Mouse (Mus musculus) stomach, postnatal 0 days (tissue): ENCODE results near the gene Rpl15.

ENCODE experiments used
- CTCF ChIP-seq: IDR thresholded peaks from 2 replicates; pipeline ENCODE4 v1.5.1; 2016; ENCODE audit warnings: antibody characterized with exemption, low read depth, mild to moderate bottlenecking, moderate library complexity
- EP300 ChIP-seq: optimal IDR thresholded peaks from 2 replicates; pipeline ENCODE3; 2016; ENCODE audit warnings: antibody characterized with exemption

DNA sequence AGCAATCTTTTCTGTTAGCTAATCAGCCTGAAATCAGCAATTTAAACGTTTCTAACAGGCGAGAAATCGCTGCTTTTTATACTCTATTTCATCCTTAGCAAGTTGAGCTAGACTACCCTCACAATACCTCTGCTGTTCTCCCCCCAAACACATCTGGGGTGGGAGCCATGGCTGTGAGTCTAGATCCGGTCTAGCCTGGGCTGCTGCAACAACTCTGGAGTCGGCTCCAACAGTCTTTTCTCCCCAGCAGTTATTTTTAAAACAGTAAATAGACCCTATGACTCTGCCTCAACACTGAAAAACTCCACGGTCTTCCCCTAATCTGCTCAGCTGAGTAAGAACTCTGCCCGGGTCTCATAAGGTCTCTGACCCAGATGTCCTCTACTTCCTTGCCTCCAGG lies 31.1 kb downstream of the Rpl15 start:
- TF ChIP-seq CTCF (no peak), EP300 (no peak)
